Mouse (Mus musculus) kidney, postnatal 14 days (tissue): ENCODE results near the gene Gabbr1.

Experiments used
- DNase-seq: peaks from one replicate; pipeline ENCODE4 v3.0.0; 2022; ENCODE audit warnings: mixed read lengths

Gabbr1 gene

GRCm38 (mm10) chr17:37078193-37078592 is 32.4 kb downstream of the Gabbr1 start:
- no peak for DNase-seq

- no peak for DNase-seq
Measured at GRCm38 (mm10) chr17:37078990-37079389, 33.2 kb downstream of the Gabbr1 start.

GRCm38 (mm10) chr17:37080119-37080518 is 34.4 kb downstream of the Gabbr1 start:
- DNase-seq: peak; percentile 75

- DNase-seq: no peak
Measured at GRCm38 (mm10) chr17:37081659-37082058, 35.9 kb downstream of the Gabbr1 start.

GRCm38 (mm10) chr17:37083327-37083726 is 37.6 kb downstream of the Gabbr1 start:
- peak; percentile 60 for DNase-seq

GRCm38 (mm10) chr17:37084632-37085031 is 38.9 kb downstream of the Gabbr1 start:
- DNase-seq: no peak

GRCm38 (mm10) chr17:37085545-37085944 is 39.8 kb downstream of the Gabbr1 start:
- DNase-seq: no peak

GRCm38 (mm10) chr17:37088399-37088798 is 42.6 kb downstream of the Gabbr1 start, which contains the start of gene Olfr90:
Gene Olfr90, minus strand, starts transcription at chr17:37088499.
- no peak for DNase-seq

GRCm38 (mm10) chr17:37092198-37092597 is 46.4 kb downstream of the Gabbr1 start:
- DNase-seq: no peak

- DNase-seq: no peak
Measured at GRCm38 (mm10) chr17:37093289-37093688, 47.5 kb downstream of the Gabbr1 start.

GRCm38 (mm10) chr17:37098178-37098577 is 52.4 kb downstream of the Gabbr1 start, which contains the start of gene Olfr91:
Gene Olfr91, minus strand, starts transcription at chr17:37098278.
- DNase-seq: no peak

- DNase-seq: no peak
Measured at GRCm38 (mm10) chr17:37119988-37120387, 74.2 kb downstream of the Gabbr1 start, which contains the start of gene Olfr92. Gene Olfr92, minus strand, starts transcription at chr17:37120088.
